Mouse (Mus musculus): ENCODE results near the gene Olfr568. TPM values are rescaled to one million over a fixed set of nuclear protein-coding genes. Genes with fewer than 3 reads are reported as not detected.

The Olfr568 gene
- polyA plus RNA-seq (2012; rRNA removed) = not detected in 2 replicates

GRCm38 (mm10) chr7:102876822-102877221, at the start of gene Olfr568:
Olfr568 (plus strand) TSS chr7:102877122.
- no peak for DNase-seq (ENCODE audit: extremely low spot score in 1 of 2, low spot score in 1 of 2)

- no peak for DNase-seq (ENCODE audit: extremely low spot score in 1 of 2, low spot score in 1 of 2)
Measured at GRCm38 (mm10) chr7:102855807-102856206, 21.1 kb upstream of the Olfr568 start.

- no peak for DNase-seq (ENCODE audit: extremely low spot score in 1 of 2, low spot score in 1 of 2)
Measured at GRCm38 (mm10) chr7:102858665-102859064, 18.3 kb upstream of the Olfr568 start, which contains the start of gene Olfr566. Olfr566 (minus strand) TSS chr7:102858765.

- DNase-seq (ENCODE audit: extremely low spot score in 1 of 2, low spot score in 1 of 2) = no peak
Measured at GRCm38 (mm10) chr7:102890782-102891181, 13.9 kb downstream of the Olfr568 start, which contains the start of gene Olfr569. Olfr569 (minus strand) TSS chr7:102890882.

- DNase-seq (ENCODE audit: extremely low spot score in 1 of 2, low spot score in 1 of 2) = no peak
Measured at GRCm38 (mm10) chr7:102915261-102915660, 38.3 kb downstream of the Olfr568 start.

- no peak for DNase-seq (ENCODE audit: extremely low spot score in 1 of 2, low spot score in 1 of 2)
Measured at GRCm38 (mm10) chr7:102916405-102916804, 39.5 kb downstream of the Olfr568 start.

GRCm38 (mm10) chr7:102917032-102917875, 40.3 kb downstream of the Olfr568 start, which contains the start of gene Olfr571:
Olfr571 (minus strand) TSS chr7:102917536.
- DNase-seq (ENCODE audit: extremely low spot score in 1 of 2, low spot score in 1 of 2) = no peak

- DNase-seq (ENCODE audit: extremely low spot score in 1 of 2, low spot score in 1 of 2) = peak in 1 of 2 experiments; percentile 73
Measured at GRCm38 (mm10) chr7:102919632-102920031, 42.7 kb downstream of the Olfr568 start.

- no peak for DNase-seq (ENCODE audit: extremely low spot score in 1 of 2, low spot score in 1 of 2)
Measured at GRCm38 (mm10) chr7:102924109-102924508, 47.2 kb downstream of the Olfr568 start, which contains the start of gene Olfr572. Olfr572 (plus strand) TSS chr7:102924409.

- DNase-seq (ENCODE audit: extremely low spot score in 1 of 2, low spot score in 1 of 2) = no peak
Measured at GRCm38 (mm10) chr7:102927105-102927504, 50.2 kb downstream of the Olfr568 start.

Other genes with a start within 250 kb of the Olfr568 start
- gene Olfr554, start 238.7 kb upstream of the Olfr568 start, polyA plus RNA-seq (2012; rRNA removed) = not detected in 2 replicates
- not detected in 2 replicates for gene Olfr555, start 218.3 kb upstream of the Olfr568 start, polyA plus RNA-seq (2012; rRNA removed)
- not detected in 2 replicates for gene Olfr556, start 212.2 kb upstream of the Olfr568 start, polyA plus RNA-seq (2012; rRNA removed)
- 16.2 and 16.3 TPM in 2 replicates for gene Trim68, start 189.8 kb upstream of the Olfr568 start, polyA plus RNA-seq (2012; rRNA removed)
- not detected in 2 replicates for gene Olfr557, start 181.2 kb upstream of the Olfr568 start, polyA plus RNA-seq (2012; rRNA removed)
- gene Olfr558, start 174.9 kb upstream of the Olfr568 start, polyA plus RNA-seq (2012; rRNA removed) = 0.67 and 0.68 TPM in 2 replicates
- not detected in 2 replicates for gene Olfr33, start 158.1 kb upstream of the Olfr568 start, polyA plus RNA-seq (2012; rRNA removed)
- not detected in 2 replicates for gene Olfr559, start 149.6 kb upstream of the Olfr568 start, polyA plus RNA-seq (2012; rRNA removed)
- 0.14 and 0.21 TPM in 2 replicates for gene Olfr560, start 117.8 kb upstream of the Olfr568 start, polyA plus RNA-seq (2012; rRNA removed)
- gene Olfr78, start 117.7 kb upstream of the Olfr568 start, polyA plus RNA-seq (2012; rRNA removed) = 4.4 and 5.7 TPM in 2 replicates
- not detected in 2 replicates for gene Olfr561, start 105.9 kb upstream of the Olfr568 start, polyA plus RNA-seq (2012; rRNA removed)
- gene Olfr564, start 73.6 kb upstream of the Olfr568 start, polyA plus RNA-seq (2012; rRNA removed) = not detected in 2 replicates
- gene Olfr566, start 18.4 kb upstream of the Olfr568 start, polyA plus RNA-seq (2012; rRNA removed) = 0.11 TPM in 1 of 2 replicates, not detected in the other
- gene Olfr569, start 13.8 kb downstream of the Olfr568 start, polyA plus RNA-seq (2012; rRNA removed) = not detected in 2 replicates
- gene Olfr570, start 17.5 kb downstream of the Olfr568 start, polyA plus RNA-seq (2012; rRNA removed) = not detected in 2 replicates
- not detected in 2 replicates for gene Olfr571, start 40.4 kb downstream of the Olfr568 start, polyA plus RNA-seq (2012; rRNA removed)
- gene Olfr572, start 47.3 kb downstream of the Olfr568 start, polyA plus RNA-seq (2012; rRNA removed) = not detected in 2 replicates
- not detected in 2 replicates for gene Olfr573-ps1, start 65.5 kb downstream of the Olfr568 start, polyA plus RNA-seq (2012; rRNA removed)
- gene Olfr574, start 71.3 kb downstream of the Olfr568 start, polyA plus RNA-seq (2012; rRNA removed) = not detected in 2 replicates
- gene Olfr575, start 81.7 kb downstream of the Olfr568 start, polyA plus RNA-seq (2012; rRNA removed) = not detected in 2 replicates
- not detected in 2 replicates for gene Olfr576, start 85.5 kb downstream of the Olfr568 start, polyA plus RNA-seq (2012; rRNA removed)
- not detected in 2 replicates for gene Olfr577, start 98.8 kb downstream of the Olfr568 start, polyA plus RNA-seq (2012; rRNA removed)
- gene Olfr578, start 112.2 kb downstream of the Olfr568 start, polyA plus RNA-seq (2012; rRNA removed) = not detected in 2 replicates
- not detected in 2 replicates for gene Olfr582, start 160.9 kb downstream of the Olfr568 start, polyA plus RNA-seq (2012; rRNA removed)
- not detected in 2 replicates for gene Olfr583, start 174.2 kb downstream of the Olfr568 start, polyA plus RNA-seq (2012; rRNA removed)
- gene Olfr584, start 204.8 kb downstream of the Olfr568 start, polyA plus RNA-seq (2012; rRNA removed) = 0.13 TPM in 1 of 2 replicates, not detected in the other
- not detected in 2 replicates for gene Olfr585, start 220.6 kb downstream of the Olfr568 start, polyA plus RNA-seq (2012; rRNA removed)
- gene Olfr586, start 248.5 kb downstream of the Olfr568 start, polyA plus RNA-seq (2012; rRNA removed) = not detected in 2 replicates